28 mouse cellular contexts compared by ENCODE assay signal in the genomic region with DNA sequence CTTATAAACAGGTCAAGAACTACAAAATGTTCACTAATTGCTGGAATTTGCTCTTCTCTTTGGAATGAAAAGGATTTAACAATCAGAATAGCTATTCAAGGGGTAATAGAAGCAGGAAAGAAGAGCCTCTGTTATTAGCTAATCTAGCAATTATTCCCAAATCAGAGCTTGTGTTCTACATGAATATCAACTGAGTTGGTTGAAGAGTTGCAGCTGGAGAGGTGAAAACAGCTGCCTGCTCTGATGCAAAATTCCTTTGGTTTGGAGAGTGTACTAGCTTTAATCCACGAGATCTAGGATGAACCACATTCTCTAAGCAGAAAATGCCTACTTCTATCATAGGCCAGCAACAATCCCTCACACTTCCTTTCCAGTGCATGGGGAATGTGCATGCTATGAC.
DNase-seq lines count a peak whose midpoint lies in the region; ATAC-seq and TF ChIP-seq lines count a peak whose summit lies in the region.
"Had no signal": no experiment of that assay in that cellular context is flagged by ENCODE, and none has a peak within 500 bp of the region (broad histone marks: within the 10 kb centered on the region; RNA-seq: fewer than 3 reads in every experiment).

No protein-coding gene starts in this region.

- H3K36me3 ChIP-seq in forebrain, embryonic 15.5 days = no peaks in the 10 kb centered on the region
- H3K36me3 ChIP-seq in forebrain, embryonic 11.5 days (ENCODE audit: control insufficient read depth, insufficient read depth, low read length) = no peaks in the 10 kb centered on the region
- no peaks in the 10 kb centered on the region for H3K36me3 ChIP-seq in lung, embryonic 14.5 days (ENCODE audit: insufficient read depth)
- H3K36me3 ChIP-seq in forebrain, embryonic 16.5 days (ENCODE audit: control insufficient read depth, insufficient read depth) = no peaks in the 10 kb centered on the region
- H3K36me3 ChIP-seq: embryonic facial prominence, embryonic 13.5 days; heart, embryonic 13.5 days; limb, embryonic 15.5 days; liver, embryonic 15.5 days; midbrain, embryonic 10.5 days; midbrain, embryonic 15.5 days; neural tube, embryonic 15.5 days had no signal

- 16% methylated on average over 1 of the region's 1 CpGs for WGBS in forebrain, embryonic 15.5 days
- 39% methylated on average over 1 of the region's 1 CpGs for WGBS in forebrain, embryonic 11.5 days
- 40% methylated on average over 1 of the region's 1 CpGs for WGBS in lung, embryonic 14.5 days
- WGBS in forebrain, embryonic 16.5 days = 24% methylated on average over 1 of the region's 1 CpGs

- no peak for DNase-seq in forebrain, embryonic 11.5 days (ENCODE audit: low spot score)
- peak; percentile 51 for DNase-seq in lung, embryonic 14.5 days
- no peak for DNase-seq in lung, postnatal 25 days (ENCODE audit: low spot score)
- DNase-seq in brain, adult 2 months (ENCODE audit: low read depth, low spot score) = peak; percentile 21
- no peak for DNase-seq in adrenal gland, postnatal 14 days
- DNase-seq: adrenal gland, postnatal 36 days; cerebellum, adult 8-10 months; cerebellum, postnatal 25 days; gastrocnemius, adult 2 months; gastrocnemius, postnatal 36 days; kidney, adult 9 months; kidney, postnatal 14 days; retina, postnatal 1 day; right cerebral cortex, postnatal 14 days; thymus, postnatal 14 days had no signal

- H3K4me3 ChIP-seq in forebrain, embryonic 15.5 days = no peak overlapping the region
- no peak overlapping the region for H3K4me3 ChIP-seq in forebrain, embryonic 11.5 days (ENCODE audit: low read depth, low read length)
- H3K4me3 ChIP-seq in lung, embryonic 14.5 days (ENCODE audit: low read depth, low read length) = no peak overlapping the region
- H3K4me3 ChIP-seq in forebrain, embryonic 16.5 days (replicated peaks; ENCODE audit: low read length) = no peak overlapping the region
- H3K4me3 ChIP-seq: embryonic facial prominence, embryonic 13.5 days; gastrocnemius, adult 2 months; heart, embryonic 13.5 days; left cerebral cortex, adult 2 months; limb, embryonic 15.5 days; liver, embryonic 15.5 days; midbrain, embryonic 10.5 days; midbrain, embryonic 15.5 days; neural tube, embryonic 15.5 days had no signal

- H3K27ac ChIP-seq in forebrain, embryonic 15.5 days (replicated peaks) = no peak overlapping the region
- H3K27ac ChIP-seq in forebrain, embryonic 11.5 days (ENCODE audit: low read depth, low read length) = no peak overlapping the region
- H3K27ac ChIP-seq in lung, embryonic 14.5 days (ENCODE audit: low read depth) = no peak overlapping the region
- H3K27ac ChIP-seq in forebrain, embryonic 16.5 days (ENCODE audit: low read length) = no peak overlapping the region
- H3K27ac ChIP-seq: embryonic facial prominence, embryonic 13.5 days; gastrocnemius, adult 2 months; heart, embryonic 13.5 days; hindbrain, embryonic 14.5 days; left cerebral cortex, adult 2 months; limb, embryonic 15.5 days; liver, embryonic 15.5 days; midbrain, embryonic 10.5 days; midbrain, embryonic 15.5 days; neural tube, embryonic 15.5 days had no signal

- no peak overlapping the region for H3K9ac ChIP-seq in forebrain, embryonic 15.5 days (replicated peaks)
- H3K9ac ChIP-seq in forebrain, embryonic 11.5 days (ENCODE audit: low read length) = no peak overlapping the region
- no peak overlapping the region for H3K9ac ChIP-seq in lung, embryonic 14.5 days
- no peak overlapping the region for H3K9ac ChIP-seq in forebrain, embryonic 16.5 days (replicated peaks; ENCODE audit: low read depth, low read length)
- H3K9ac ChIP-seq: embryonic facial prominence, embryonic 13.5 days; heart, embryonic 13.5 days; hindbrain, embryonic 14.5 days; limb, embryonic 15.5 days; liver, embryonic 15.5 days; midbrain, embryonic 15.5 days; neural tube, embryonic 15.5 days had no signal

- H3K27me3 ChIP-seq in forebrain, embryonic 15.5 days = no peaks in the 10 kb centered on the region
- H3K27me3 ChIP-seq in forebrain, embryonic 11.5 days (ENCODE audit: control insufficient read depth, insufficient read depth, low read length) = no peaks in the 10 kb centered on the region
- no peaks in the 10 kb centered on the region for H3K27me3 ChIP-seq in lung, embryonic 14.5 days (ENCODE audit: insufficient read depth, low read length)
- no peaks in the 10 kb centered on the region for H3K27me3 ChIP-seq in forebrain, embryonic 16.5 days (replicated peaks; ENCODE audit: control insufficient read depth, insufficient read depth, low read length)
- H3K27me3 ChIP-seq: embryonic facial prominence, embryonic 13.5 days; heart, embryonic 13.5 days; limb, embryonic 15.5 days; liver, embryonic 15.5 days; midbrain, embryonic 15.5 days; neural tube, embryonic 15.5 days had no signal

- H3K4me2 ChIP-seq in forebrain, embryonic 15.5 days (replicated peaks) = no peak overlapping the region
- no peak overlapping the region for H3K4me2 ChIP-seq in forebrain, embryonic 11.5 days (ENCODE audit: low read depth, low read length, severe bottlenecking)
- H3K4me2 ChIP-seq in lung, embryonic 14.5 days = no peak overlapping the region
- H3K4me2 ChIP-seq in forebrain, embryonic 16.5 days (ENCODE audit: low read length) = no peak overlapping the region
- H3K4me2 ChIP-seq: embryonic facial prominence, embryonic 13.5 days; heart, embryonic 13.5 days; hindbrain, embryonic 14.5 days; limb, embryonic 15.5 days; liver, embryonic 15.5 days; midbrain, embryonic 15.5 days; neural tube, embryonic 15.5 days had no signal

- H3K9me3 ChIP-seq in forebrain, embryonic 15.5 days = no peaks in the 10 kb centered on the region
- H3K9me3 ChIP-seq in forebrain, embryonic 11.5 days (ENCODE audit: control insufficient read depth, low read length) = no peaks in the 10 kb centered on the region
- H3K9me3 ChIP-seq in lung, embryonic 14.5 days (ENCODE audit: low read depth, low read length) = no peaks in the 10 kb centered on the region
- H3K9me3 ChIP-seq in forebrain, embryonic 16.5 days (ENCODE audit: control insufficient read depth, low read length) = no peaks in the 10 kb centered on the region
- H3K9me3 ChIP-seq: embryonic facial prominence, embryonic 13.5 days; heart, embryonic 13.5 days; limb, embryonic 15.5 days; liver, embryonic 15.5 days; midbrain, embryonic 10.5 days; midbrain, embryonic 15.5 days; neural tube, embryonic 15.5 days had no signal

- TF ChIP-seq CTCF in lung, embryonic 14.5 days (IDR thresholded peaks at IDR 0.05; ENCODE audit: low read depth) = no peak

- ATAC-seq in forebrain, embryonic 15.5 days (replicated peaks) = peak; percentile 43; the same call in 1 of the 2 replicates
- no peak for ATAC-seq in forebrain, embryonic 11.5 days (replicated peaks; ENCODE audit: low FRiP score)
- ATAC-seq in lung, embryonic 14.5 days (ENCODE audit: insufficient read depth) = no peak
- peak; percentile 72 for ATAC-seq in forebrain, embryonic 16.5 days
- ATAC-seq: CD4-positive, CD25-positive, alpha-beta regulatory T cell, adult 4 months; intestine, postnatal 0 days; midbrain, embryonic 15.5 days had no signal

- no peaks in the 10 kb centered on the region for H3K4me1 ChIP-seq in forebrain, embryonic 15.5 days
- no peaks in the 10 kb centered on the region for H3K4me1 ChIP-seq in forebrain, embryonic 11.5 days (replicated peaks; ENCODE audit: control insufficient read depth, insufficient read depth, low read length)
- no peaks in the 10 kb centered on the region for H3K4me1 ChIP-seq in lung, embryonic 14.5 days (ENCODE audit: insufficient read depth)
- no peaks in the 10 kb centered on the region for H3K4me1 ChIP-seq in forebrain, embryonic 16.5 days (replicated peaks; ENCODE audit: control insufficient read depth, insufficient read depth, low read length)
- H3K4me1 ChIP-seq: heart, embryonic 13.5 days; limb, embryonic 15.5 days; liver, embryonic 15.5 days; midbrain, embryonic 10.5 days; midbrain, embryonic 15.5 days; neural tube, embryonic 15.5 days had no signal

Comparison
In these comparisons a context has a peak if more than half of its experiments do, and no peak if none do; other contexts are left out.
1. ATAC-seq: peak in forebrain, embryonic 15.5 days (single experiment) and forebrain, embryonic 16.5 days (single experiment); none in forebrain, embryonic 11.5 days (single experiment) and lung, embryonic 14.5 days (single experiment).
2. DNase-seq: peak in lung, embryonic 14.5 days (single experiment) and brain, adult 2 months (single experiment); none in forebrain, embryonic 11.5 days (single experiment), lung, postnatal 25 days (single experiment) and adrenal gland, postnatal 14 days (single experiment).